Mouse (Mus musculus): ENCODE results near the gene Padi3. TPM values are rescaled to one million over a fixed set of nuclear protein-coding genes. Genes with fewer than 3 reads are reported as not detected.

Padi3 gene
- polyA plus RNA-seq, 1 experiment from 2014 or later = 0.05 TPM

GRCm38 (mm10) chr4:140789983-140790382 is 20.5 kb downstream of the Padi3 start:
- no peaks in the 10 kb centered on the region for H3K4me1 ChIP-seq
- no peaks in the 10 kb centered on the region for H3K9me3 ChIP-seq
- H3K27ac ChIP-seq (replicated peaks) = no peak overlapping the region
- no peaks in the 10 kb centered on the region for H3K27me3 ChIP-seq
- no peak overlapping the region for H3K4me2 ChIP-seq (replicated peaks)
- no peaks in the 10 kb centered on the region for H3K36me3 ChIP-seq
- no peak overlapping the region for H3K9ac ChIP-seq (replicated peaks)
- no peak overlapping the region for H3K4me3 ChIP-seq
- 95% methylated on average over 4 of the region's 4 CpGs for WGBS
- ATAC-seq (ENCODE audit: low FRiP score, low read depth) = no peak

- Histone ChIP-seq H3K4me2 (replicated peaks) (no peak overlapping the region), H3K27ac (replicated peaks) (no peak overlapping the region), H3K9me3 (no peaks in the 10 kb centered on the region), H3K36me3 (no peaks in the 10 kb centered on the region), H3K4me1 (no peaks in the 10 kb centered on the region), H3K27me3 (no peaks in the 10 kb centered on the region), H3K4me3 (no peak overlapping the region), H3K9ac (replicated peaks) (no peak overlapping the region)
- ATAC-seq (ENCODE audit: low FRiP score, low read depth) = no peak
- WGBS = 44% methylated on average over 6 of the region's 6 CpGs
Measured at GRCm38 (mm10) chr4:140788983-140789382, 21.5 kb downstream of the Padi3 start.

- WGBS = 88% methylated on average over 6 of the region's 6 CpGs
- Histone ChIP-seq H3K36me3 (no peaks in the 10 kb centered on the region), H3K9ac (replicated peaks) (no peak overlapping the region), H3K27me3 (no peaks in the 10 kb centered on the region), H3K4me3 (no peak overlapping the region), H3K27ac (replicated peaks) (no peak overlapping the region), H3K4me1 (no peaks in the 10 kb centered on the region), H3K9me3 (no peaks in the 10 kb centered on the region), H3K4me2 (replicated peaks) (no peak overlapping the region)
- no peak for ATAC-seq (ENCODE audit: low FRiP score, low read depth)
Measured at GRCm38 (mm10) chr4:140788264-140788663, 22.2 kb downstream of the Padi3 start.

GRCm38 (mm10) chr4:140787414-140787813 is 23.0 kb downstream of the Padi3 start:
- 75% methylated on average over 3 of the region's 4 CpGs for WGBS
- no peak overlapping the region for H3K9ac ChIP-seq (replicated peaks)
- no peak overlapping the region for H3K4me2 ChIP-seq (replicated peaks)
- no peak for ATAC-seq (ENCODE audit: low FRiP score, low read depth)
- no peak overlapping the region for H3K4me3 ChIP-seq
- no peaks in the 10 kb centered on the region for H3K36me3 ChIP-seq
- H3K27ac ChIP-seq (replicated peaks) = no peak overlapping the region
- H3K4me1 ChIP-seq = no peaks in the 10 kb centered on the region
- no peaks in the 10 kb centered on the region for H3K27me3 ChIP-seq
- H3K9me3 ChIP-seq = no peaks in the 10 kb centered on the region

GRCm38 (mm10) chr4:140785217-140785616 is 25.2 kb downstream of the Padi3 start:
- no peak overlapping the region for H3K27ac ChIP-seq (replicated peaks)
- no peaks in the 10 kb centered on the region for H3K36me3 ChIP-seq
- no peak overlapping the region for H3K4me3 ChIP-seq
- peaks cover 6% of the 10 kb centered on the region; the same call in 1 of the 2 replicates for H3K9me3 ChIP-seq
- ATAC-seq (ENCODE audit: low FRiP score, low read depth) = no peak
- no peaks in the 10 kb centered on the region for H3K4me1 ChIP-seq
- WGBS = 87% methylated on average over 5 of the region's 5 CpGs
- H3K9ac ChIP-seq (replicated peaks) = no peak overlapping the region
- H3K27me3 ChIP-seq = no peaks in the 10 kb centered on the region
- no peak overlapping the region for H3K4me2 ChIP-seq (replicated peaks)

GRCm38 (mm10) chr4:140784292-140784945 is 26.0 kb downstream of the Padi3 start:
- H3K27me3 ChIP-seq = no peaks in the 10 kb centered on the region
- H3K27ac ChIP-seq (replicated peaks) = no peak overlapping the region
- H3K4me2 ChIP-seq (replicated peaks) = no peak overlapping the region
- H3K36me3 ChIP-seq = no peaks in the 10 kb centered on the region
- 96% methylated on average over 9 of the region's 9 CpGs for WGBS
- no peak for ATAC-seq (ENCODE audit: low FRiP score, low read depth)
- H3K9me3 ChIP-seq = peaks cover 6% of the 10 kb centered on the region; the same call in 1 of the 2 replicates
- H3K9ac ChIP-seq (replicated peaks) = no peak overlapping the region
- no peaks in the 10 kb centered on the region for H3K4me1 ChIP-seq
- no peak overlapping the region for H3K4me3 ChIP-seq

GRCm38 (mm10) chr4:140782821-140783220 is 27.6 kb downstream of the Padi3 start:
- peaks cover 6% of the 10 kb centered on the region; the same call in 1 of the 2 replicates for H3K9me3 ChIP-seq
- no peak overlapping the region for H3K4me2 ChIP-seq (replicated peaks)
- no peaks in the 10 kb centered on the region for H3K27me3 ChIP-seq
- WGBS = 94% methylated on average over 9 of the region's 9 CpGs
- H3K4me3 ChIP-seq = no peak overlapping the region
- no peaks in the 10 kb centered on the region for H3K4me1 ChIP-seq
- ATAC-seq (ENCODE audit: low FRiP score, low read depth) = no peak
- H3K36me3 ChIP-seq = no peaks in the 10 kb centered on the region
- no peak overlapping the region for H3K27ac ChIP-seq (replicated peaks)
- H3K9ac ChIP-seq (replicated peaks) = no peak overlapping the region

- Histone ChIP-seq H3K9me3 (peaks cover 6% of the 10 kb centered on the region; the same call in 1 of the 2 replicates), H3K9ac (replicated peaks) (no peak overlapping the region), H3K4me3 (no peak overlapping the region), H3K27me3 (no peaks in the 10 kb centered on the region), H3K4me2 (replicated peaks) (no peak overlapping the region), H3K27ac (replicated peaks) (no peak overlapping the region), H3K36me3 (no peaks in the 10 kb centered on the region), H3K4me1 (no peaks in the 10 kb centered on the region)
- no peak for ATAC-seq (ENCODE audit: low FRiP score, low read depth)
- WGBS = 87% methylated on average over 14 of the region's 14 CpGs
Measured at GRCm38 (mm10) chr4:140780507-140780906, 29.9 kb downstream of the Padi3 start.

GRCm38 (mm10) chr4:140779803-140780397 is 30.5 kb downstream of the Padi3 start:
- no peaks in the 10 kb centered on the region for H3K4me1 ChIP-seq
- no peak overlapping the region for H3K27ac ChIP-seq (replicated peaks)
- no peak overlapping the region for H3K4me3 ChIP-seq
- no peaks in the 10 kb centered on the region for H3K27me3 ChIP-seq
- no peak for ATAC-seq (ENCODE audit: low FRiP score, low read depth)
- H3K9ac ChIP-seq (replicated peaks) = no peak overlapping the region
- H3K36me3 ChIP-seq = no peaks in the 10 kb centered on the region
- WGBS = 67% methylated on average over 19 of the region's 19 CpGs
- H3K4me2 ChIP-seq (replicated peaks) = no peak overlapping the region
- H3K9me3 ChIP-seq = peaks cover 6% of the 10 kb centered on the region; the same call in 1 of the 2 replicates

- Histone ChIP-seq H3K4me3 (no peak overlapping the region), H3K9me3 (0 out of 2 replicates have a peak, but pooled peaks cover 2% of the 10 kb centered on the region), H3K4me1 (no peaks in the 10 kb centered on the region), H3K27me3 (no peaks in the 10 kb centered on the region), H3K36me3 (no peaks in the 10 kb centered on the region), H3K27ac (replicated peaks) (no peak overlapping the region), H3K4me2 (replicated peaks) (no peak overlapping the region), H3K9ac (replicated peaks) (no peak overlapping the region)
- WGBS = 79% methylated on average over 13 of the region's 13 CpGs
- no peak for ATAC-seq (ENCODE audit: low FRiP score, low read depth)
Measured at GRCm38 (mm10) chr4:140776623-140777022, 33.8 kb downstream of the Padi3 start.

GRCm38 (mm10) chr4:140775876-140776275 is 34.6 kb downstream of the Padi3 start:
- Histone ChIP-seq H3K4me3 (no peak overlapping the region), H3K36me3 (no peaks in the 10 kb centered on the region), H3K9me3 (0 out of 2 replicates have a peak, but pooled peaks cover 2% of the 10 kb centered on the region), H3K4me1 (no peaks in the 10 kb centered on the region), H3K9ac (replicated peaks) (no peak overlapping the region), H3K27ac (replicated peaks) (no peak overlapping the region), H3K4me2 (replicated peaks) (no peak overlapping the region), H3K27me3 (no peaks in the 10 kb centered on the region)
- ATAC-seq (ENCODE audit: low FRiP score, low read depth) = no peak
- 90% methylated on average over 10 of the region's 10 CpGs for WGBS

- H3K9ac ChIP-seq (replicated peaks) = no peak overlapping the region
- 91% methylated on average over 9 of the region's 9 CpGs for WGBS
- H3K27me3 ChIP-seq = no peaks in the 10 kb centered on the region
- ATAC-seq (ENCODE audit: low FRiP score, low read depth) = no peak
- H3K36me3 ChIP-seq = no peaks in the 10 kb centered on the region
- peaks cover 4% of the 10 kb centered on the region; the same call in 1 of the 2 replicates for H3K4me1 ChIP-seq
- H3K4me2 ChIP-seq (replicated peaks) = no peak overlapping the region
- H3K27ac ChIP-seq (replicated peaks) = no peak overlapping the region
- no peak overlapping the region for H3K4me3 ChIP-seq
- no peaks in the 10 kb centered on the region for H3K9me3 ChIP-seq
Measured at GRCm38 (mm10) chr4:140774893-140775292, 35.6 kb downstream of the Padi3 start.

All from midbrain, embryonic 12.5 days (tissue).